Mouse (Mus musculus) kidney, adult 2 months (tissue): Measurements from ENCODE around the gene Slc35e2.

ENCODE experiments used
- CTCF ChIP-seq: fragments of 200-500 bp; conservative IDR thresholded peaks from 2 replicates; pipeline ENCODE4 v1.5.1; 2011; ENCODE audit warnings: low read depth, mild to moderate bottlenecking, control low read depth, low read length, moderate library complexity, mixed read lengths; ENCODE audit not compliant: insufficient read depth, insufficient read length
- POLR2A ChIP-seq: fragments of 200-500 bp; IDR thresholded peaks from one replicate; pipeline ENCODE4 v1.6.1; 2011; ENCODE audit warnings: low read depth, low read length, control low read depth

- no peak for TF ChIP-seq POLR2A
- TF ChIP-seq CTCF, result no peak
These were observed 4.6 kb upstream of the Slc35e2 start for GRCm38 (mm10) chr4:155596606-155597005.
